Mouse (Mus musculus) lung, postnatal 36 days (tissue): Measurements from ENCODE around the gene Ydjc.
A peak's percentile ranks its signal among the peaks of the same experiment; 100 is the strongest.
"Not testable (repeated sequence)": the region's sequence is repeated elsewhere in the genome, so short reads cannot be mapped to it uniquely, and the experiment has no call there.

Source experiments
- DNase-seq: peaks from one replicate; pipeline ENCODE4 v3.0.0; 2022; ENCODE audit warnings: mixed read lengths

Ydjc gene

DNA sequence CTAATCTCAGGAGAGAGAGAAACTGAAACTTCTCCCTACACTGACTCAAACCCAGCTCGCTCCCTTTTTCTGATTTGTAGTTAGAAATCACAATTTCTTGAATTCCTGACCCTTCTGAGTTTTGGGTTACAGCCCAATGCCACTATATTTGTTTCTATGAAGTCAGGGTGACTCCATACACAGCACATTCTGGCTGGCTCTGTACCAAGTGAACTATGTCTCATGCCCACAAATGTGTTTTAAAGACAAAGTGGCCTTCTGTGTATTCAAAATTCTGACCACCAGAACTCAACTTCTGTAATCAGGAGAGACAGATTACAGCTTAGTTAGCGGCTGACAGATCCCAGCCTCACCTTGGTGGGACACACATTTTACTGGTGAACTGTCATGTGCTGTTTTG, 9.9 kb downstream of the Ydjc start:
- DNase-seq: no peak

DNA sequence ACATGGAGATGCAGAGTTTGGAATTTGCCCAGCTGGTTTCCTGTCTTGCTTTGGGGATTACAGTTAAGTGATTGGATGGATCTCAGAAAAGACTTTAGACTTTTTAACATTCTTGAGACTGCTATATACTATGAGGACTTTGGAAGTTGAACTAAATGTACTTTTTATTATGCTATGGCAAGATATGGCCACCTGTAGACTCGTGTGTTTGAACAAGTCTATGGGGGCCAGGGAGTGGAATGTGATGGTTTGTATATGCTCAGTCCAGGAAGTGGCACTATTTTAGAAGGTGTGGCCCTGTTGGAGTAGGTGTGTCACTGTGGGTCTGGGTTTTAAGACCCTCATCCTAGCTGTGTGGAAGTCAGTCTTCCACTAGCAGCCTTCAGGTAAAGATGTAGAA, 21.1 kb downstream of the Ydjc start:
- DNase-seq: not testable (repeated sequence)

GRCm38 (mm10) chr16:17167179-17167578, 22.8 kb downstream of the Ydjc start:
- DNase-seq: no peak

- DNase-seq: peak; percentile 49
Observed at GRCm38 (mm10) chr16:17168049-17168448, 23.6 kb downstream of the Ydjc start.

GRCm38 (mm10) chr16:17175765-17176164, 31.3 kb downstream of the Ydjc start:
- no peak for DNase-seq

- DNase-seq: no peak
Observed at GRCm38 (mm10) chr16:17177623-17178170, 33.3 kb downstream of the Ydjc start.

DNA sequence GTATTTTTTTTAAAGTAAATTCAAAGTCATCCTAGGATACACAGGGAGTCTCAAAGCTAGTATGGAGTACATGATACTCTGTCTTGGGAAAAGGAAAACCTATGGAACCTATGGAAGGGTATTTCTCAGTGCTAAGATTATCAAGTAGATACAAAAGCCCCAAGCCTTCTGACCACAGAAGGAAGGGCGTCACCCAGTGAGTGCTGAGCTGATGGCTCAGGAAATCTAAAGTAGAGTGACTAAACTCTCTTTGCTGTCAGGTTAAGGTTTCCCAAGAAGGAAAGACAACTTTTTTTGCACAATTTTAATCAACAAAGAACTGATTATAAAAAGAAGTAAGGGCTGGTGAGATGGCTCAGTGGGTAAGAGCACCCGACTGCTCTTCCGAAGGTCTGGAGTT, 35.3 kb downstream of the Ydjc start:
- no peak for DNase-seq

- peak; percentile 79 for DNase-seq
Observed at GRCm38 (mm10) chr16:17181382-17181781, 37.0 kb downstream of the Ydjc start.

- no peak for DNase-seq
Observed at GRCm38 (mm10) chr16:17182136-17182535, 37.7 kb downstream of the Ydjc start.

DNA sequence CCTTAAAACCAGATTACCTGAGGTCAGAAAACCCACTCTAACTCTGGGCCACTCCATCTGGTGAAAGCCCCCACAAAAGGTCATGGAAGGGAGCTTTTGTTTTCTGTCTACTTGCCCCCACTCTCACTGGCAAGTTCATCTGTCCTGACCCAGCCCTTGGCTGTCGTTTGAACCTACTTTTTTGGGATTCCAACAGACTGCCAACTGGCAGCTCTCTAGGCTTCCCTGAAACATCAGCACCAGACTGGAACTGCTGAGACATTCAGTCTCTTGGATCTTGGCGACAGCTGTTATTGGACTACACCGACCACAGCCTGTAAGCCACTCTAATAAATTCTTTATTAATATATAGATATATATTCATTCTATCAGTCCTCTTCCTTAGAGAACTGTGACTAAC, 38.6 kb downstream of the Ydjc start:
- DNase-seq: no peak

DNA sequence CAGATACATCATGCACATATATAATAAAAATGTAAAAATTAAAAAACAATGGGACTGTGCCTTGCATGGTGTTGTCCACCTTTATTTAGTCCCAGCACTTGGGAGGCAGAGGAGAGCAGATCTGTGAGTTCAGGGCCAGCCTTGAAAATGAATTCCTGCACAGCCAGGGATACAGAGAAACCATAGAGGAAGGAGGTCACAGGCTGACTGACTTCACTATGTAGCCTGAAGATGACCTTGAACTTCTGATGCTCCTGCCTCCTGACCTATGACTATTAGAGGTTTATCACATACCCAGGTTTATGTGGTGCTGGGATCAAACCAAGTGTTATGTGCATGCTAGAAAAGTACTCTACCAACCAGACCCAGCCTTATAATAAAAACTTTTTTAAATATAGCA, 41.1 kb downstream of the Ydjc start:
- DNase-seq: no peak

DNA sequence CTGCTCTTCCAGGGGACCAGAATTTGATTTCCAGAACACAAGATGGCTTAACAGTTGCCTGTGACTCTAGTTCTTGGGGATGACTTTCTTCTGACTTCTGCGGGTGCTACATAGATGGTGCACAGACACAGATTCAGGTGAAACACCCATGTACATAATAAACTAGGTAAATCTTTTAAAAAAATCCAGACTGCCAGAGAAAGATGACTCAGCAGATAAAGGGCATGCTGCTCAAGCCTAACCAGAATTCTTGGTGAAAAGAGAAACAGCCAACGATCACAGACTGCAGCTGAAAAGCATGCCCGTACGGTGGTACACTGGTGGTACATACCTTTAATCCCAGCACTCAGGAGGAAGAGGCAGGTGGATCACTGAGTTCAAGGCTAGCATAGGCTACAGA, 49.4 kb downstream of the Ydjc start:
- no peak for DNase-seq

DNA sequence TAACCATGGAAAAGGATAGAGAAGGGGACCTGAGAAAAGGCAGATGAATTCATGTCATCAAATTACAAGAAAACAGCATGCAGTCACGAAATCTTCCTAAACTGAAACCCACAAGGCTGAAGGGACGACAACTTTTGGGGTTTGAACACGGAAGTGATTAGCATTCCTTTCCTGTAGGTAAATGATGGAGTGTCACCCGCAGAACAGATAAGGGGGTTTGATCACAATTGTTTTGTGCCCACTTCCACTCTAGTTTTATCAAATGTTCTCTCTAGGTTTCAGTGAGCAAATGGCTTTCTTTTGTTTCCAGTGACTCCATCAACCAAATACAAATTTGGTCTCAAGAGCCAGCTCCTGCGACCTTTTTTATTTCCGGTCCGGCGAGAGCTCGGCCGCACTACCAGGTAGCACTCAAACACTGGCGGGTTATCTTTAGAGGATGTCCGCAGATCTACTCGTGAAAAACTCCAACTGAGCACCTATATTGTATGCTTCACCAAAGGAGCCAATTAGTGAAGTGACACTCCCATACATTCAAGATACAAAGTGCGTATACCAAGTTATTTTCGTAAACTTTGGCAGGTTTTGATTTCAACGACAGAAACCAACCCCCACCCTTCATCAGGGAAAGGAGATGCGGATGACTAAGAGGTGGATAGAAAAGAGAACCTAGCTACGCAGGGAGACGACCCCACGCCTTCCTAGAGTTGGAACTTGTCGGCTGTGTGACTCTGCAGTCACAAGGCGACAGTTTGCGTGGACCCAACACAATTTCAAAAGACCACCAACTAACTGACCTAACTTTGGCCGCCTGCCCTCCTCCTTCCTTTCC, 55.9 kb downstream of the Ydjc start:
- DNase-seq: no peak

GRCm38 (mm10) chr16:17200953-17201707, 56.7 kb downstream of the Ydjc start:
- peak; percentile 87 for DNase-seq

- DNase-seq: no peak
Observed at GRCm38 (mm10) chr16:17201977-17202376, 57.6 kb downstream of the Ydjc start.

DNA sequence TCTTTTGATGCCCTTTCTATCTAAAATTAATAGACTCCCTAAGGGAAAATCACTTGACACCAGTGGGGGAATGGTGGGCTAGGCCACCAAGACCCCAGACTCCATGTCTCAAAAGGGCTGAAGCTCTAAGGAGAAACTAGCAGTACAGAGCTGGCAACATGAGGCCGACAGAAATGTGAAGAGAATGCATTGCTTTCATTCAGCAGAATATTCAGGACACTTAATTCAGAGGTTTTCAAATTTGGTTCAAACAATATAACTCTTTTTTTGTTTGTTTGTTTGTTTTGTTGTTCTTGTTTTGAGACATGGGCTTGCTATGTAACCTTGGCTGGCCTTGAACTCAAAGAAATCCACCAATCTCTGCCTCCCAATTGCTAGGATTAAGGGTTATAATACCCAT, 58.1 kb downstream of the Ydjc start, which contains the start of gene Ube2l3:
Gene Ube2l3, minus strand, starts transcription at position 101 of the 400 bp plus-strand sequence.
- DNase-seq: no peak

- peak; percentile 75 for DNase-seq
Observed at GRCm38 (mm10) chr16:17204990-17205389, 60.6 kb downstream of the Ydjc start.

DNA sequence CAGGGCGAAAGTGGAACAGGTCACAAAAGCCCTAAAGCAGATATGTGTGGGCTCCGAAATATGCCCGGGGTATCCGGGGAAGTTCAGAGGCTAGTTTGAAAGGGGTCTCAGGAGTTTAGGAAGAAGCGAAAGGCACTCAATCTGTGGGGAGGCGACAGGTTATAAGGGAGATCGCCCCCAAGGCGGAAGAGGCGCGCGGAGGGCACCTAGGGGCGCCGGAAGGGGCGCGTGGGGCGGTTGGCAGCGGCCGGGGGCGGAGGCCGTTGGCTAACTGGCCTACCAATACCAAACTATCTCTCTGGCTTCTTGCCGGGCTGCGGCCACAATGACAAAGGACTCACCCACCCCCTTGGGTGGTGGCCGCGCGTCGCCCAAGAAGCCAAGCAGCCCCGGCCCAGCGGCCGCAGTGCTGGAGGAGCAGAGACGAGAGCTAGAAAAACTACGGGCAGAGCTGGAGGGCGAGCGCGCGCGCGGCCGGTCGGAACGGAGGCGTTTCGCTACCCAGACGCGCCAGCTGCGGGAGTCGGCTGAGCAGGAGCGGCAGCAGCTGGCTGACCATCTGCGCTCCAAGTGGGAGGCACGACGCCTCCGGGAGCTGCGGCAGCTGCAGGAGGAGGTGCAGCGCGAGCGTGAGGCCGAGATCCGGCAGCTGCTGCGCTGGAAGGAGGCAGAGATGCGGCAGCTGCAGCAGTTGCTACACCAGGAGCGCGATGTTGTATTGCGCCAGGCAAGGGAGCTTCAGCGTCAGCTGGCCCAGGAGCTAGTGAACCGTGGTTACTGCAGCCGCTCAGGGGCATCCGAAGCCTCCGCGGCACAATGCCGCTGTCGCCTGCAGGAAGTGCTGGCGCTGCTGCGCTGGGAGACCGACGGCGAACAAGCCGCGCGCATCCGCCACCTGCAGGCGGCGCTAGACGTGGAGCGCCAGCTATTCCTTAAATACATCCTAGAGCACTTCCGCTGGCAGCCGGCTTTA, 64.3 kb downstream of the Ydjc start, which contains the start of gene Rimbp3:
Gene Rimbp3, plus strand, starts transcription at position 215 of the 973 bp plus-strand sequence.
- peak; percentile 89 for DNase-seq

DNA sequence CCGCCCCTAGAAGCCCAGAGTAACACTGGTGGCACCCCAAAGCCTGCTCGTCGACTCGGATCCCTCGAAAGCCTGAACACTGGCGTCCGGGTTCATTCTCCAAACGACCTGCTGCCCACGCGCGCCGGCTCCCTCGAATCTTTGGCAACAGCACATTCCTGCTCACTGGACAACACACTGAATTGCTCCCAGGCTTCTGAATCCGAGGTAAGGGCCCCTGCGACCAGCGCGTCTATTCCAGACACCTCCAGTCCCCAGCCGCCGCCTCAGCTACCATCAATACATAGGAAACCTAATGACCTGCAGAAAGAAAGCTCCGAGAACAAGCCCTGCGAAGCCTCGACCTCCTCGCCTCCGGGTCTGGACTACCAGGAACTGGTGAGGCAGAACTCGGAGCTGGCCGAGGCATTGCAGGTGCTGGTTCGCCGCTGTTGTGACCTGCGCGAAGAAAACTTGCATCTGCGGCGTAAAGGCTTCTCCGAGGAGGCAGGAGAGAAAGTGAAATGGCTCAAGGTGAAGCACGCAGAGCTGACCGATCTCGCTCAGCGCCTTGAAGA, 65.1 kb downstream of the Ydjc start:
- DNase-seq: peak; percentile 13
